Mouse (Mus musculus): Measurements from ENCODE around the gene Ppif. TPM values are rescaled to one million over a fixed set of nuclear protein-coding genes. Genes with fewer than 3 reads are reported as not detected.

Gene Ppif
- total and polyA plus RNA-seq, 2 experiments from 2014 or later = 46.1 to 55.3 TPM

DNA sequence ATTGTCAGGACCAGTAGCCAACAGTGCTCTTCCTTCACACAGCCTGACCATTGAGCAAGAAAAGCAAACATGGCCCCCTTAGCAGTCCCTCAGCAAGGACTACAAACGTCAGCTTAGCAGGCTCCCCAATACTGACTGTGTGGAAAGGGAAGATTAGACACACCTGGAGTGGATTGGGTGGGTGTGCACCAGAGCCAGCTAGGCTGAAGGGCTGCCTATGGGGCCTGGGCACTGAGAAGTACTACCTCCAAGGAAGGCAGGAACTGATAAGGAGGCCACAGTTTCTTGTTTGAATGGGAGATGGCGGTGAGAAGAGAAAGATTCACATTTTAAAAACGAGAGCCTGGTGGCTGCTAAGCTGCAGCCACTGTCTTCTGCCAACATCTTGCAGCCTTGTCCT is 26.4 kb upstream of the Ppif start:
- ATAC-seq = no peak
- no peak for TF ChIP-seq CTCF (IDR thresholded peaks at IDR 0.05; ENCODE audit: low read depth)
- Histone ChIP-seq H3K4me3 (ENCODE audit: low read length) (no peak overlapping the region), H3K4me1 (ENCODE audit: insufficient read depth, low read length) (no peaks in the 10 kb centered on the region), H3K9ac (replicated peaks; ENCODE audit: low read length) (no peak overlapping the region), H3K36me3 (ENCODE audit: insufficient read depth, low read length) (peaks cover 15% of the 10 kb centered on the region), H3K27ac (no peak overlapping the region), H3K4me2 (ENCODE audit: low read depth, low read length) (no peak overlapping the region), H3K9me3 (ENCODE audit: low read length) (no peaks in the 10 kb centered on the region), H3K27me3 (ENCODE audit: insufficient read depth, low read length) (no peaks in the 10 kb centered on the region)
- 71% methylated on average over 3 of the region's 3 CpGs for WGBS
- DNase-seq (ENCODE audit: low spot score) = no peak

DNA sequence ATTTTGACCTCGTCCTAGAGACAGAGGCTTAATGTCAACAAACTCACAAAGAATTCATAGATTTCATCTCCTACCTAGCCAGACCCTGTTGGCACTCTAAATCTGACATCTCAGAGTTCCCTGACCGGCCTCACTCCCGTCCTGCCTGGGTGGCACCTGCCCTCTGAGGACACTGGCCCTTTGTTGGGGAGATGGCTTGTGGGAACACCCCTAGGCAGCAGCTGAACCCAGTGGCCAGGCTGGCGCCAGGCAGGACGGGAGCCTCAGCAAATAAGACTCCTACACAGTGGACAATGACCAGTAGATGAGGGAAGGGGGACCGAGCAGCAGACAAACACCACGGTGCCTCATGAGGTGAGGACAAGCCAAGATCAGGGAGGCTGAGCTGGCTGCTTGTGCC is 14.3 kb upstream of the Ppif start:
- Histone ChIP-seq H3K9ac (replicated peaks; ENCODE audit: low read length) (no peak overlapping the region), H3K9me3 (ENCODE audit: low read length) (no peaks in the 10 kb centered on the region), H3K4me3 (ENCODE audit: low read length) (no peak overlapping the region), H3K27me3 (ENCODE audit: insufficient read depth, low read length) (no peaks in the 10 kb centered on the region), H3K36me3 (ENCODE audit: insufficient read depth, low read length) (no peaks in the 10 kb centered on the region), H3K4me1 (ENCODE audit: insufficient read depth, low read length) (no peaks in the 10 kb centered on the region), H3K4me2 (ENCODE audit: low read depth, low read length) (no peak overlapping the region), H3K27ac (no peak overlapping the region)
- WGBS = 68% methylated on average over 7 of the region's 7 CpGs
- TF ChIP-seq CTCF (IDR thresholded peaks at IDR 0.05; ENCODE audit: low read depth) = no peak
- ATAC-seq (peak; percentile 15; the same call in 1 of the 2 replicates), DNase-seq (ENCODE audit: low spot score) (no peak)

DNA sequence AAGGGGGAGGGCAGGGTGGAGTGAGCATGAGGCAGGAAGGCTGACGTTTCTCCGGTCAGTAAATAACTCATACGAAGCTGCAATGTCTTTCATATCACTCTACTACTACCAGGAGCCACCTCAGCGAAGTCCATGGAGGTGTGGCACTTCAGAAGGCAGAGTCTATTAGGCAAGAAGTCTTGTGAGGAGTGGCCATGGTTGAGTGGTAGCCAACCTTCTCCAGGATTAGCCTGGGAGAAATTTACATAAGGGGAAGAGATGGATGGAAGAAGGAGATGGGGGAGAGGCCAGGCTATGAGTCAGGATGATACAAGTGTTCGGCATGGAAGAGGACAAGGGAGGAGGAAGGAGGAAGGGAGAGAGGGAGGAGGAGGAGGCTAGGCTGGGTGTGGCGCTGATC is 11.9 kb upstream of the Ppif start:
- H3K4me3 ChIP-seq (ENCODE audit: low read length) = no peak overlapping the region
- no peak overlapping the region for H3K4me2 ChIP-seq (ENCODE audit: low read depth, low read length)
- DNase-seq (ENCODE audit: low spot score) (no peak), ATAC-seq (no peak)
- WGBS = 75% methylated on average over 6 of the region's 6 CpGs
- no peak for TF ChIP-seq CTCF (IDR thresholded peaks at IDR 0.05; ENCODE audit: low read depth)
- no peaks in the 10 kb centered on the region for H3K36me3 ChIP-seq (ENCODE audit: insufficient read depth, low read length)
- no peaks in the 10 kb centered on the region for H3K4me1 ChIP-seq (ENCODE audit: insufficient read depth, low read length)
- H3K27ac ChIP-seq = no peak overlapping the region
- no peaks in the 10 kb centered on the region for H3K9me3 ChIP-seq (ENCODE audit: low read length)
- H3K9ac ChIP-seq (replicated peaks; ENCODE audit: low read length) = no peak overlapping the region
- H3K27me3 ChIP-seq (ENCODE audit: insufficient read depth, low read length) = no peaks in the 10 kb centered on the region

DNA sequence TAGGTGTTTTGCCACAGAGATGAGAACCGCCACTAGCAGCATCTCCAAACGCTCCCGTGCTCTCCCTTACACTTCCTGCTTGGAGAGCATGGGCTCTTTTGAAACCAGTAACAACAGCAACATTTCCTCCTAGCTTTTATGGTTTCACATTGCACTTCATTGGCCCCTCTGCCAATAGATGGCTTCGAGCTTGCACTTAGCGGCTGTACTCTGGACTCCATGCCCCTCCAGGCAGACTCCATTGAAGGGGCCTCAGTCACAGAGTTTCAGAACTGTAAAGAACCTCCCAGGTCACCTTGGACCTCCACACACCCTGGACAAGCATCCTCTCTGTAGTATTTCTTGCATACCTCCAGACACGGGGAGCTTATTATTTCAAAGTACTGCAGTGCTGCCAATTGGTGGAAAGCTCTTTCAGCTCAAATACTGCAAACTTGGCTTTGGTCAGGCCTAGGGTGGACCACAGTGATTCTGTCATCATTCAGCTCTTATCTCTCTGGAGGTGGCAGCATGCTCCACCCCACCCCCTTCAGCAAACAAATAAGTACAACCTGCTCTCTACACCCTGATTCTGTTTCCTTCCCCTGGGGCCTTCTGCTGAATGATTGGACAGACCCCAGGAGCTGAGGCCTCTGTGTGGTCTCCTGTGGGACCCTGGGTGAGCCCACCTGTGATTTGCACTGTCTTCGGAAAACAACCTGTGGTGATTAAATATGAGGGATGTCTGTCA is 7.6 kb upstream of the Ppif start:
- Histone ChIP-seq H3K4me1 (ENCODE audit: insufficient read depth, low read length) (no peaks in the 10 kb centered on the region), H3K4me2 (ENCODE audit: low read depth, low read length) (no peak overlapping the region), H3K27me3 (ENCODE audit: insufficient read depth, low read length) (no peaks in the 10 kb centered on the region; the same call in 1 of the 2 replicates), H3K9ac (replicated peaks; ENCODE audit: low read length) (no peak overlapping the region), H3K4me3 (ENCODE audit: low read length) (no peak overlapping the region), H3K9me3 (ENCODE audit: low read length) (no peaks in the 10 kb centered on the region), H3K27ac (no peak overlapping the region), H3K36me3 (ENCODE audit: insufficient read depth, low read length) (no peaks in the 10 kb centered on the region)
- DNase-seq (ENCODE audit: low spot score) (no peak), ATAC-seq (no peak)
- WGBS = 79% methylated on average over 7 of the region's 7 CpGs
- TF ChIP-seq CTCF (IDR thresholded peaks at IDR 0.05; ENCODE audit: low read depth) = no peak

DNA sequence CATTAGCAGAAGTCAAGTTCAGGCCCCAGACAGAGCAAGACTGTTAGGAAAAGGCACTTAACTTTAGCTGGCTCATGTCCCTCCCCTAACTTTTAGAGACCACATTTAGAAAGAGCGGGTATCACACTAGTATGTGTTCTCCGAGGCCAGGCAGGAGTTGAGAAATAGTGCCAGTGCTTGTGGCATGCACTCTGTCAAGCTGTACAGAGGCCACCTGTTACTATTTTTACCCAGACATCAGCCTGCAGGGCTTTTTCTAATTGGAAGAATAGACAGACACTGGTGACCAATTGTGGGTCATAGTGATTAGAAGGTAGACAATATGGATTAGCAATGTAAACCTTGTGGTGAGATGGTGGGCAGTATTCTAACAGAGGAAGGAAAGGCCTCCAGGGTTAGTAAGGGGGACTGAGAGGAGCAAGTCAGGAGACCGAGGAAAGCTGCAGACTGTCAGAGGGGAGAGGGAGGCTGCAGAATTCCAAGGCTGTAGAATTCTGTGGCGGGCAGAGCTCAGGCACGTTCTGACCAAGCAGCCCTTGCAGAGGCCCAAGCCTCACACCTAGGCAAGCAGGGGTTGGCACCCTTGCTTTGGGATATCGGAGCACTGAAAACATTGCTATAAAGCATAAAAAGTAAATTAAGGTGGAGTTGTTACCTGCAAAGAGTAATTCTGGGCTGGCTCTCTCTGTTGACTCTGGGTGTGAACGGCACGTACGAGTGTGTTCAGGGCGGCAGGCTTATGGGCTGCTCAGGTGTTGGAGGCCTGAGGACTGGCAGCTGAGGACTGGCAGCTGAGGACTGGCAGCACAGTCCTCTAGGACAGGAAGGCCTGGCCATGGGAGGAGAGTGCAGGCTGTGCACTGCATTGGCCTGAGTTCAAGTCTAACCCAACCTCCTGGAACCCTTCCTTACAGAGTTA is 6.7 kb upstream of the Ppif start:
- H3K36me3 ChIP-seq (ENCODE audit: insufficient read depth, low read length) = no peaks in the 10 kb centered on the region
- H3K27me3 ChIP-seq (ENCODE audit: insufficient read depth, low read length) = no peaks in the 10 kb centered on the region; the same call in 1 of the 2 replicates
- ATAC-seq (no peak), DNase-seq (ENCODE audit: low spot score) (no peak)
- H3K4me1 ChIP-seq (ENCODE audit: insufficient read depth, low read length) = no peaks in the 10 kb centered on the region
- H3K4me3 ChIP-seq (ENCODE audit: low read length) = no peak overlapping the region
- no peak for TF ChIP-seq CTCF (IDR thresholded peaks at IDR 0.05; ENCODE audit: low read depth)
- H3K9ac ChIP-seq (replicated peaks; ENCODE audit: low read length) = no peak overlapping the region
- H3K9me3 ChIP-seq (ENCODE audit: low read length) = no peaks in the 10 kb centered on the region
- H3K4me2 ChIP-seq (ENCODE audit: low read depth, low read length) = no peak overlapping the region
- no peak overlapping the region for H3K27ac ChIP-seq
- WGBS = 79% methylated on average over 10 of the region's 10 CpGs

DNA sequence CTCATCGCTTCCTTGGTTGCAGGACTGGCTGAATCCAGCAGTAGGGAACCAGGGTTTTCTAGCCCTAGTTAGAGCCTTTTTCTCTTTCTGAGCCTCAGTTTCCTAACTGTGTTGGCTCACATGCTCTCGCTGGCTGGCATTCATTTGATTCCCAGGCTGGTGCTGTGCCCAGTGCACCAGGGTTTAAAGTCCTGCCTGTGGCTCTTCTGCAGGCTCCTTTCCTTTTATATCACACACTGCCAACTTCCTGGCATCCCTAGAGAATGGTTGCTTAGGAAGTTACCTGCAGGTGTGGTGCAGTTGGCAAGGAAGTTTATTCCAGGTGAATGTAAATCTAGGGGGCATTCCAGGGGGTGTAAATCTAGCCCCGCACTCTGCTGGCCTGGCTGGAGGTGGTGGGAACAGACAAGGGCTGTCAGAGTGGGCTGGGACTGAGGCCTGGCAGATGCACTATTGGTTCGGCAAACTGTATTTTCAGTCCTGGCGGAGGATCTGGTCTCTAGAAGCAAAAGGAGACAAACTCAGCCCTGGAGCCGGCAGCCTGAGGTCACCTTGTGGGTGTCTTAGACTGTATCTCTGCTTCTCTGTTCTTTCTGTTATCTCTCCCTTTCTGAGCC is 575 bp upstream of the Ppif start:
- Histone ChIP-seq H3K4me1 (ENCODE audit: insufficient read depth, low read length) (peaks cover 13% of the 10 kb centered on the region), H3K4me3 (ENCODE audit: low read length) (peak overlapping the region; percentile 81), H3K27me3 (ENCODE audit: insufficient read depth, low read length) (no peaks in the 10 kb centered on the region; the same call in 1 of the 2 replicates), H3K9me3 (ENCODE audit: low read length) (no peaks in the 10 kb centered on the region), H3K4me2 (ENCODE audit: low read depth, low read length) (peak overlapping the region; percentile 98), H3K27ac (peak overlapping the region; percentile 33; the same call in 1 of the 2 replicates), H3K36me3 (ENCODE audit: insufficient read depth, low read length) (peaks cover 5% of the 10 kb centered on the region), H3K9ac (replicated peaks; ENCODE audit: low read length) (peak overlapping the region; percentile 78; the same call in 1 of the 2 replicates)
- 62% methylated on average over 6 of the region's 6 CpGs for WGBS
- DNase-seq (ENCODE audit: low spot score) (no peak), ATAC-seq (peak; percentile 52; the same call in 1 of the 2 replicates)
- TF ChIP-seq CTCF (IDR thresholded peaks at IDR 0.05; ENCODE audit: low read depth) = no peak

All from hindbrain, postnatal 0 days (tissue).